Mouse (Mus musculus) natural killer cell, adult 2 months (primary cell): Measurements from ENCODE around the gene Tspan5.

Experiments
- DNase-seq, 2 experiments: peaks; one replicate each; pipeline ENCODE4 v3.0.0; 2022; ENCODE audit warnings: low spot score in 2 of 2

Gene Tspan5

GRCm38 (mm10) chr3:138744030-138744774 is 2.2 kb downstream of the Tspan5 start:
- no peak for DNase-seq

- DNase-seq: no peak
These were observed 3.1 kb downstream of the Tspan5 start for GRCm38 (mm10) chr3:138745091-138745490.

- no peak for DNase-seq
These were observed 3.6 kb downstream of the Tspan5 start for GRCm38 (mm10) chr3:138745596-138745995.

GRCm38 (mm10) chr3:138746556-138746955 is 4.6 kb downstream of the Tspan5 start:
- no peak for DNase-seq

- DNase-seq: no peak
These were observed 5.0 kb downstream of the Tspan5 start for GRCm38 (mm10) chr3:138747035-138747434.

GRCm38 (mm10) chr3:138747985-138748384 is 6.0 kb downstream of the Tspan5 start:
- no peak for DNase-seq

- no peak for DNase-seq
These were observed 7.7 kb downstream of the Tspan5 start for GRCm38 (mm10) chr3:138749645-138750044.

GRCm38 (mm10) chr3:138751328-138751727 is 9.3 kb downstream of the Tspan5 start:
- no peak for DNase-seq

GRCm38 (mm10) chr3:138752056-138752455 is 10.1 kb downstream of the Tspan5 start:
- DNase-seq: no peak

- DNase-seq: peak in 1 of 2 experiments; percentile 10
These were observed 10.8 kb downstream of the Tspan5 start for GRCm38 (mm10) chr3:138752769-138753168.

GRCm38 (mm10) chr3:138753182-138753885 is 11.3 kb downstream of the Tspan5 start:
- peak; percentile 15 to 33 for DNase-seq

- no peak for DNase-seq
These were observed 12.3 kb downstream of the Tspan5 start for GRCm38 (mm10) chr3:138754328-138754727.

GRCm38 (mm10) chr3:138757283-138757682 is 15.3 kb downstream of the Tspan5 start:
- no peak for DNase-seq

GRCm38 (mm10) chr3:138759968-138760684 is 18.1 kb downstream of the Tspan5 start:
- DNase-seq: no peak

GRCm38 (mm10) chr3:138760685-138761119 is 18.7 kb downstream of the Tspan5 start:
- DNase-seq: no peak

- DNase-seq: no peak
These were observed 19.5 kb downstream of the Tspan5 start for GRCm38 (mm10) chr3:138761531-138761930.

- DNase-seq: no peak
These were observed 21.9 kb downstream of the Tspan5 start for GRCm38 (mm10) chr3:138763941-138764340.

GRCm38 (mm10) chr3:138764782-138765181 is 22.8 kb downstream of the Tspan5 start:
- DNase-seq: no peak

- no peak for DNase-seq
These were observed 25.0 kb downstream of the Tspan5 start for GRCm38 (mm10) chr3:138767034-138767433.

GRCm38 (mm10) chr3:138768541-138769093 is 26.6 kb downstream of the Tspan5 start:
- DNase-seq: no peak

GRCm38 (mm10) chr3:138770650-138771331 is 28.8 kb downstream of the Tspan5 start:
- DNase-seq: no peak
